Mouse (Mus musculus): ENCODE data around the gene Ubox5.

GRCm38 (mm10) chr2:130629839-130630203 lies at the start of gene Ubox5, which contains the start of gene Fastkd5:
- TF ChIP-seq GATA1 (IDR thresholded peaks at IDR 0.05; ENCODE audit: borderline replicate concordance, low read length) (no peak), FLI1 (IDR thresholded peaks at IDR 0.05; ENCODE audit: low read length) (peak; percentile 41; the same call in 1 of the 2 replicates)

Measured in megakaryocyte, embryonic 14.5 days (primary cell).